Mouse (Mus musculus): ENCODE results near the gene Sh2d5. TPM values are rescaled to one million over a fixed set of nuclear protein-coding genes. Genes with fewer than 3 reads are reported as not detected.

Gene Sh2d5
- total and polyA plus RNA-seq, 3 experiments: 2.0 to 2.8 TPM; not detected in 1

DNA sequence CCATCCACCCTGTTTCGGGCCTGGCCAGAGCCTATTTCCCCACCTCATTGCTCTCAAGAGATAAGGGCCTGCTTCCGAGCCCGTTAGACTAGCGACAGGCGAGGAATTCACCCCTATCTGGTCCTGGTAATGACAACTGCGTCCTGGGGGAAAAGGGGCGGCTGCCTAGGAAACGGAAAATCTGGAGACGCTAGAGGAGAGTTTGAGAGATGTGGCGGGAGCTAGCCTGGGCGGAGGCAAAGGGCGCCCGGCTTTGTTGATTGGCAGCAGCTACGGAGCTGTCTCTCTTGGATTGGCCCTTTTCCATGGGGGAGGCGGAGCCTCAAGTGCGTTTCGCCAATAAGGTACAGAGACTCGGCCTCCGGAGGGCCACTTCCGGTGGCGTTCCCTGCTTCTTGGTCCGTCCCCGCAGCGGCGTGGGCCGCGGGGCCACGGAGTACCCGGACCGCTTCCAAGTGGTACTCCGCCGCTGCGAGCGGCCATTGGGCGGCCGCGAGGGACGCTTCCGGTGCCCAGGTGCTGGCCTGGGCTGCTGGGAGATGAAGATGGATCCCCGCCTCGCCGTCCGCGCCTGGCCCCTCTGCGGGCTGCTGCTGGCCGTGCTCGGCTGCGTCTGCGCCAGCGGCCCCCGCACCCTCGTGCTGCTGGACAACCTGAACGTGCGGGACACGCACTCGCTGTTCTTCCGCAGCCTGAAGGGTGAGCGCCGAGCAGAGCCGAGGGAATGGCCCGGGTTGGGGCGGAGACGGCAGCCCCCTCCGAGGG, 54.3 kb downstream of the Sh2d5 start, which contains the start of gene Ddost:
Gene Ddost (plus strand): TSS at position 391 of the 765 bp plus-strand sequence.
- no peaks in the 10 kb centered on the region for H3K27me3 ChIP-seq (ENCODE audit: control insufficient read depth in 1 of 2, insufficient read depth in 2 of 2, low read length in 2 of 2)
- peak; percentile 100 for DNase-seq (ENCODE audit: low read depth, low spot score)
- peaks cover 29% of the 10 kb centered on the region for H3K79me2 ChIP-seq (ENCODE audit: control insufficient read depth, insufficient read depth, low read length, poor library complexity)
- peak within 1 kb of the TSS; percentile 94 for H3K9ac ChIP-seq (ENCODE audit: control insufficient read depth, low read depth, low read length, poor library complexity, severe bottlenecking)
- H3K36me3 ChIP-seq (ENCODE audit: control insufficient read depth in 1 of 2, insufficient read depth in 2 of 2, low read length in 2 of 2): peaks cover 8 to 20% of the 10 kb centered on the region in 2 experiments
- H3K4me3 ChIP-seq (ENCODE audit: control insufficient read depth in 1 of 2, insufficient read depth in 1 of 2, low read depth in 2 of 2, low read length in 2 of 2): peak within 1 kb of the TSS; percentile 70 to 91
- H3K9me3 ChIP-seq (replicated peaks; ENCODE audit: insufficient read depth, low read length): no peaks in the 10 kb centered on the region
- peaks cover 9 to 30% of the 10 kb centered on the region in 2 experiments; a peak in 3 of 4 replicates for H3K4me1 ChIP-seq (ENCODE audit: control insufficient read depth in 1 of 2, insufficient read depth in 2 of 2, low read length in 2 of 2)
- H3K27ac ChIP-seq (ENCODE audit: control insufficient read depth, low read depth, low read length): peak within 1 kb of the TSS; percentile 97
- no peak for TF ChIP-seq SMC3 (IDR thresholded peaks at IDR 0.05; ENCODE audit: low read depth, low read length)
- no peak for TF ChIP-seq RAD21 (IDR thresholded peaks at IDR 0.05; ENCODE audit: low read depth, low read length)
- no peak for TF ChIP-seq MAFK (IDR thresholded peaks at IDR 0.05; ENCODE audit: borderline replicate concordance, low read depth, low read length)
- TF ChIP-seq TBP (IDR thresholded peaks at IDR 0.05; ENCODE audit: low read depth, low read length): 0 out of 2 replicates have a peak, but pooled peaks have one; percentile 11
- TF ChIP-seq POLR2AphosphoS2 (IDR thresholded peaks at IDR 0.05; ENCODE audit: low read length): 0 out of 2 replicates have a peak, but pooled peaks have one; percentile 54
- peak; percentile 82 for TF ChIP-seq MAX (IDR thresholded peaks at IDR 0.05; ENCODE audit: low read length)
- no peak for TF ChIP-seq MYB (IDR thresholded peaks at IDR 0.05; ENCODE audit: low read depth, low read length)
- peak; percentile 41; the same call in 1 of the 2 replicates for TF ChIP-seq TAL1 (IDR thresholded peaks at IDR 0.05; ENCODE audit: low read length)
- 0 out of 2 replicates have a peak, but pooled peaks have one; percentile 2 for TF ChIP-seq RCOR1 (IDR thresholded peaks at IDR 0.05; ENCODE audit: low read depth, low read length)
- no peak for TF ChIP-seq ZNF384 (IDR thresholded peaks at IDR 0.05; ENCODE audit: low read depth, low read length)
- TF ChIP-seq ETS1 (IDR thresholded peaks at IDR 0.05; ENCODE audit: low read depth, low read length): peak; percentile 51
- TF ChIP-seq EP300 (IDR thresholded peaks at IDR 0.05; ENCODE audit: low read depth in 1 of 2, low read length in 2 of 2): peak; percentile 21 to 74; a peak in 2 of 4 replicates
- no peak for TF ChIP-seq USF2 (IDR thresholded peaks at IDR 0.05; ENCODE audit: borderline replicate concordance in 1 of 2, insufficient read depth in 1 of 2, low read depth in 1 of 2, low read length in 2 of 2)
- no peak for TF ChIP-seq ZKSCAN1 (IDR thresholded peaks at IDR 0.05; ENCODE audit: low read depth, low read length)
- no peak; the same call in 1 of the 2 replicates for TF ChIP-seq CHD1 (IDR thresholded peaks at IDR 0.05; ENCODE audit: low read depth, low read length)
- TF ChIP-seq MYC (IDR thresholded peaks at IDR 0.05; ENCODE audit: low read depth, low read length): peak; percentile 58; the same call in 1 of the 2 replicates
- TF ChIP-seq CHD2 (IDR thresholded peaks at IDR 0.05; ENCODE audit: low read length): no peak; the same call in 1 of the 2 replicates
- peak; percentile 88 for TF ChIP-seq HCFC1 (IDR thresholded peaks at IDR 0.05; ENCODE audit: low read depth, low read length)
- TF ChIP-seq NRF1 (IDR thresholded peaks at IDR 0.05; ENCODE audit: insufficient read depth, low read depth, low read length, poor library complexity, severe bottlenecking): peak; percentile 19; the same call in 1 of the 2 replicates
- no peak for TF ChIP-seq MEF2A (IDR thresholded peaks at IDR 0.05; ENCODE audit: extremely low read depth, insufficient replicate concordance, low read depth, low read length, poor library complexity, severe bottlenecking)
- no peak for TF ChIP-seq USF1 (IDR thresholded peaks at IDR 0.05; ENCODE audit: low read depth, low read length)
- TF ChIP-seq MXI1 (IDR thresholded peaks at IDR 0.05; ENCODE audit: low read depth, low read length): peak; percentile 74
- TF ChIP-seq GATA1 (IDR thresholded peaks at IDR 0.05; ENCODE audit: low read depth, low read length): peak; percentile 61; the same call in 1 of the 2 replicates
- TF ChIP-seq MAZ (IDR thresholded peaks at IDR 0.05; ENCODE audit: low read depth, low read length): peak; percentile 67
- no peak for TF ChIP-seq POLR2AphosphoS5 (IDR thresholded peaks at IDR 0.05; ENCODE audit: borderline replicate concordance, low read depth, low read length)
- TF ChIP-seq ZMIZ1 (IDR thresholded peaks at IDR 0.05; ENCODE audit: low read depth, low read length): peak; percentile 38
- TF ChIP-seq UBTF (IDR thresholded peaks at IDR 0.05; ENCODE audit: borderline replicate concordance, insufficient read depth, low read depth, low read length): no peak
- peak; percentile 83 for TF ChIP-seq SIN3A (IDR thresholded peaks at IDR 0.05; ENCODE audit: low read length)
- TF ChIP-seq CTCF (IDR thresholded peaks at IDR 0.05 in 2 of 3, conservative IDR thresholded peaks at IDR 0.05 in 1 of 3; ENCODE audit: control insufficient read depth in 1 of 3, insufficient read depth in 1 of 3, low read depth in 2 of 3, low read length in 3 of 3, poor library complexity in 1 of 3, severe bottlenecking in 1 of 3): no peak
- 0 out of 2 replicates have a peak, but pooled peaks have one; percentile 48 for TF ChIP-seq ELF1 (IDR thresholded peaks at IDR 0.05; ENCODE audit: low read depth, low read length)
- TF ChIP-seq NELFE (IDR thresholded peaks at IDR 0.05; ENCODE audit: low read depth, low read length): peak; percentile 62
- peak; percentile 52 to 81; a peak in 3 of 4 replicates for TF ChIP-seq POLR2A (IDR thresholded peaks at IDR 0.05; ENCODE audit: control insufficient read depth in 1 of 2, insufficient read depth in 1 of 2, low read depth in 1 of 2, low read length in 2 of 2, poor library complexity in 1 of 2)
- no peak for TF ChIP-seq ZC3H11A (IDR thresholded peaks at IDR 0.05; ENCODE audit: low read depth, low read length)
- TF ChIP-seq JUND (IDR thresholded peaks at IDR 0.05; ENCODE audit: low read depth, low read length): no peak
- peak; percentile 79; the same call in 1 of the 2 replicates for TF ChIP-seq TCF12 (IDR thresholded peaks at IDR 0.05; ENCODE audit: low read depth, low read length)
